Mouse (Mus musculus) embryonic facial prominence, embryonic 13.5 days (tissue): ENCODE results near the gene Zfp503. TPM values are rescaled to one million over a fixed set of nuclear protein-coding genes. Genes with fewer than 3 reads are reported as not detected.

ENCODE experiments used
- ATAC-seq: fragments of 200-750 bp; cut with Nextera tagmentation; 2 replicates; pipeline ENCODE4 v1.8.0; 2017; ENCODE audit warnings: low read depth; ENCODE audit not compliant: insufficient number of reproducible peaks, insufficient read depth, low FRiP score, low TSS enrichment
- H3K27ac ChIP-seq: fragments of 300-500 bp; sonication (generic); 2 replicates; pipeline ENCODE4 v1.5.1; 2015; ENCODE audit warnings: moderate library complexity, mild to moderate bottlenecking, inconsistent platforms
- H3K27me3 ChIP-seq: fragments of 300-500 bp; sonication (generic); 2 replicates; pipeline ENCODE4 v1.6.1; 2015; ENCODE audit warnings: mild to moderate bottlenecking, inconsistent platforms
- H3K36me3 ChIP-seq: fragments of 300-500 bp; sonication (generic); 2 replicates; pipeline ENCODE4 v1.6.1; 2015; ENCODE audit warnings: mild to moderate bottlenecking, inconsistent platforms
- H3K4me1 ChIP-seq: fragments of 300-500 bp; sonication (generic); 2 replicates; pipeline ENCODE4 v1.6.1; 2015; ENCODE audit warnings: inconsistent platforms
- H3K4me2 ChIP-seq: fragments of 300-500 bp; sonication (generic); 2 replicates; pipeline ENCODE4 v1.6.1; 2015; ENCODE audit warnings: moderate library complexity, mild to moderate bottlenecking, inconsistent platforms
- H3K4me3 ChIP-seq: fragments of 300-500 bp; sonication (generic); 2 replicates; pipeline ENCODE4 v1.5.1; 2015; ENCODE audit warnings: mild to moderate bottlenecking, inconsistent platforms
- H3K9ac ChIP-seq: fragments of 300-500 bp; sonication (generic); 2 replicates; pipeline ENCODE4 v1.6.1; 2015; ENCODE audit warnings: mild to moderate bottlenecking, inconsistent platforms
- H3K9me3 ChIP-seq: fragments of 300-500 bp; sonication (generic); 2 replicates; pipeline ENCODE4 v1.6.1; 2016; ENCODE audit warnings: inconsistent platforms
- WGBS: fragments of 180-500 bp; shearing (Covaris S2); methylation state at CpG from one replicate; pipeline ENCODE4 v1.1.7; 2015; ENCODE audit warnings: mixed read lengths; 5-methylcytosine and 5-hydroxymethylcytosine counted together
- polyA plus RNA-seq: library from polyadenylated mRNA; unstranded; fragments of >200 nt; fragmentation: Nextera tagmentation; extraction: Ambion mirVana; gene quantifications from 2 replicates; pipeline ENCODE4 v1.2.1, GENCODE M21; 2015

Zfp503 gene
- polyA plus RNA-seq, 1 experiment from 2014 or later, result 30.5 TPM

GRCm38 (mm10) chr14:21983950-21984730 lies 5.3 kb downstream of the Zfp503 start:
- H3K9me3 ChIP-seq, result no peaks in the 10 kb centered on the region
- H3K9ac ChIP-seq, result peak overlapping the region; percentile 97
- peak overlapping the region; percentile 98 for H3K27ac ChIP-seq
- H3K4me3 ChIP-seq, result peak overlapping the region; percentile 83
- 6% methylated on average over 18 of the region's 18 CpGs for WGBS
- no peak for ATAC-seq
- peaks cover 29% of the 10 kb centered on the region for H3K4me1 ChIP-seq
- peaks cover 24% of the 10 kb centered on the region for H3K27me3 ChIP-seq
- peak overlapping the region; percentile 77 for H3K4me2 ChIP-seq
- peaks cover 14% of the 10 kb centered on the region for H3K36me3 ChIP-seq

GRCm38 (mm10) chr14:21983311-21983949 lies 6.0 kb downstream of the Zfp503 start:
- Histone ChIP-seq H3K4me3 (peak overlapping the region; percentile 49), H3K4me1 (peaks cover 22% of the 10 kb centered on the region), H3K4me2 (peak overlapping the region; percentile 77), H3K36me3 (peaks cover 14% of the 10 kb centered on the region), H3K27me3 (peaks cover 18% of the 10 kb centered on the region), H3K9ac (peak overlapping the region; percentile 82), H3K9me3 (no peaks in the 10 kb centered on the region), H3K27ac (peak overlapping the region; percentile 88)
- 2% methylated on average over 22 of the region's 22 CpGs for WGBS
- ATAC-seq, result no peak

DNA sequence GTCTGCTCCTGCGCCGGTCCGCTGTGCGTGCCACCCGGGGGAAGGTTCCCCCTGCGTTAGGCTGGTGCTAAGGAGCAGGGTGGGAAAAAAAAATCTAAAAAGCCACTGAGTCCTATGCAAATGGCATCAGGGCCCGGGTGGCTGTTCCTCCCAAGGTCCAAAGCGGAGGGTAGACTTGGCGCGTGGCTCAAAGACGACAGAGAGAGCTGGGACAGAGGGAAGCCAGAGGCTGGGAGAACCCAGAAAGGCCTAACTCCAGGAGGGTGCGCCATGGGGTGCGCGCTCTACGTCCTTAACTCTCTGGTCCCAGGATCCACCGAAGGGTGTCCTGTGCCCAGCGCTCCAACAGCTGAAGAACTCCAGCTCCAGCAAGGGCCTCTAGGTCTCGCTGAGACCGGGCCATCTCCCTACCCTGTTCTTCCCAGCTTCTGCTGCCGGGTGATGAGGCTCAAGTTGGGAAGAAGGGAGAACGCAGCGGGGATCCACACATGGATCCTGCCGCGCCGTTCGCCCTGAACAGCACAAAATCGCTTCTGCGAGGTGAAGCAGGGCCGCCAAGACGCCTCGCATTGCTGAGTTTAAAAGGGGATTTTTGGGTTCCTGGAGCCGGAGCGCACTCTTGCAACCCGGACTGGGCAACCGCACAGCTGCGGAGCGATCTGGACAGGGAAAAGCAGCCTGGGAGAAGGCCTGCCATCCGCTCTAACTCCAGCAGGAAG lies 6.7 kb downstream of the Zfp503 start:
- Histone ChIP-seq H3K4me2 (peak overlapping the region; percentile 77), H3K36me3 (peaks cover 14% of the 10 kb centered on the region), H3K27me3 (peaks cover 18% of the 10 kb centered on the region), H3K9ac (peak overlapping the region; percentile 82), H3K27ac (peak overlapping the region; percentile 88), H3K9me3 (no peaks in the 10 kb centered on the region), H3K4me1 (peaks cover 22% of the 10 kb centered on the region), H3K4me3 (peak overlapping the region; percentile 49)
- WGBS, result 4% methylated on average over 38 of the region's 38 CpGs
- ATAC-seq, result no peak

GRCm38 (mm10) chr14:21982096-21982591 lies 7.3 kb downstream of the Zfp503 start:
- peak overlapping the region; percentile 77 for H3K4me2 ChIP-seq
- H3K9me3 ChIP-seq, result no peaks in the 10 kb centered on the region
- H3K27me3 ChIP-seq, result peaks cover 18% of the 10 kb centered on the region
- peak overlapping the region; percentile 82 for H3K9ac ChIP-seq
- ATAC-seq, result no peak
- H3K27ac ChIP-seq, result peak overlapping the region; percentile 88
- H3K4me3 ChIP-seq, result peak overlapping the region; percentile 49
- peaks cover 14% of the 10 kb centered on the region for H3K36me3 ChIP-seq
- WGBS, result 18% methylated on average over 14 of the region's 14 CpGs
- H3K4me1 ChIP-seq, result peaks cover 22% of the 10 kb centered on the region

DNA sequence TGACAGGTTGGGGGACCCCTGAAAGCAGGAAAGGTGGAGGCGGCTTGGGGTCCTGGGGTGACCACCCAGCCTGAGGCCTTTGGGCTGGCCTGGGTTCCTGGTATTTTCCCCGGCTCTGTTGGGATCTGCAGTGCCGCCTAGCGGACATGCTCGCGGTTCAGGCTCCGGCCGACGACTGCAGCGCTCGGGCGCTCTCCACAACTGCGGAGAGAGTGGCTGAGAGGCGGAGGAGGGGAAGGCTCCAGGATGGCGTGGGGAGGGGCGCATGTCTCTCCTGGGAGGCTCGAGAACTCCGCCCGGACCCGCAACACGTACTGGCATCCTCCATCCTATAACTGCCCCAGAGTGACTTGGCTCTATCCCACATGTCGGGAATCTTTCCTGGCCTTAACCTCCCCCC lies 7.9 kb downstream of the Zfp503 start:
- Histone ChIP-seq H3K27ac (no peak overlapping the region; the same call in 1 of the 2 replicates), H3K36me3 (peaks cover 14% of the 10 kb centered on the region), H3K4me1 (peaks cover 22% of the 10 kb centered on the region), H3K9me3 (peaks cover 3% of the 10 kb centered on the region; the same call in 1 of the 2 replicates), H3K27me3 (peaks cover 18% of the 10 kb centered on the region), H3K4me3 (peak overlapping the region; percentile 26), H3K9ac (0 out of 2 replicates have a peak overlapping the region, but pooled peaks have one; percentile 12), H3K4me2 (peak overlapping the region; percentile 77)
- WGBS, result 2% methylated on average over 22 of the region's 22 CpGs
- ATAC-seq, result peak; percentile 76

DNA sequence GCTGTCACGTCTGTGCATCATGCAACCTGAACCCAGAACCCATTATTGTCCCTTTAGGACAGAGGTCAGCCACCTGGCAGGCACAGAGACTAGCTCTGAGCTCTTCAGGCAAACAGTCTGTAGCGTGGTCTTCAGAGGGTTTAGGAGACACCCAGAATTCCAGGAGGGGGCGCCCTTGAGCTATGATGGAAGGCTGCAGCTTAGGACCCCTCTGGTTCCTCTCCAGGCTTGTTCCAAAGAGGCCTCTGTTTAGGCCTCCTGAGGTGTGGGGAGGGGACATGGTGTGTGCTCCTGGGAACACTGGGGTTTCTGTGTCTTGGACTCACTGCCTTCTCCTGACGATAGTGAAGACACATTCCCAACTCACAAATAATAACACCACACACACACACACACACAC lies 20.4 kb downstream of the Zfp503 start:
- WGBS, result 25% methylated on average over 4 of the region's 4 CpGs
- Histone ChIP-seq H3K4me2 (no peak overlapping the region), H3K9me3 (0 out of 2 replicates have a peak, but pooled peaks cover 3% of the 10 kb centered on the region), H3K36me3 (no peaks in the 10 kb centered on the region), H3K27ac (no peak overlapping the region), H3K4me3 (no peak overlapping the region), H3K4me1 (no peaks in the 10 kb centered on the region), H3K9ac (no peak overlapping the region), H3K27me3 (no peaks in the 10 kb centered on the region)
- no peak for ATAC-seq

DNA sequence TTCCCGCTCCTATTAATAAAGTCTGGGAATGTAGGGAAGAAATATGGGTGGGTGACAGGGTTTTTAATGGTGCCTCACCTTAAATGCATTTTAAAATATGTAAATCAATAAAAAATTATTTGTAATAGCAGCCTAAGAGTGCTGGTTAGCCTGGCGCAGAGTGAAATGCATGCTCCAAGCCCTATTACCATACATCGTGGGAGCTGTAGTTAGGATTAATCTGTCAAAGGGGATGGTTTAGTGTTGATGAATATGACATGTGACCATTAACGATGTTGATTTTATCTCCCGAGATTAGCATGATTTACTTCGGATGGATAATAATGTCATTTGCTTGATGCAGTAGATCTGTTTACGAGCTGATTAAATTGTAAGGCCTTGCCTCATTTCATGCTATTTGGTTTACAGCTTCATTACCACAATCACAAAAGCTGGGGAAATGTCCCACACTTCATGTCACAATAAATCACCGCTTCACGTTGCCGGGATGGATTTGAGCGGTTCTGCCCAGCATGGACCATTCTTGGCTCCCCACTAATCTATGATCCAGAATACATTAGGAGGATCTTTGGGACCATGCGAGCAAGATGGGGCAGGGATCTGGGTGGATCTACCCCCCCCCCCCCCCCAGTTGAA lies 21.9 kb downstream of the Zfp503 start:
- H3K4me3 ChIP-seq, result no peak overlapping the region
- H3K27ac ChIP-seq, result no peak overlapping the region
- H3K4me1 ChIP-seq, result no peaks in the 10 kb centered on the region
- 74% methylated on average over 12 of the region's 12 CpGs for WGBS
- no peak overlapping the region for H3K9ac ChIP-seq
- 0 out of 2 replicates have a peak, but pooled peaks cover 3% of the 10 kb centered on the region for H3K9me3 ChIP-seq
- ATAC-seq, result no peak
- H3K36me3 ChIP-seq, result no peaks in the 10 kb centered on the region
- no peaks in the 10 kb centered on the region for H3K27me3 ChIP-seq
- no peak overlapping the region for H3K4me2 ChIP-seq

DNA sequence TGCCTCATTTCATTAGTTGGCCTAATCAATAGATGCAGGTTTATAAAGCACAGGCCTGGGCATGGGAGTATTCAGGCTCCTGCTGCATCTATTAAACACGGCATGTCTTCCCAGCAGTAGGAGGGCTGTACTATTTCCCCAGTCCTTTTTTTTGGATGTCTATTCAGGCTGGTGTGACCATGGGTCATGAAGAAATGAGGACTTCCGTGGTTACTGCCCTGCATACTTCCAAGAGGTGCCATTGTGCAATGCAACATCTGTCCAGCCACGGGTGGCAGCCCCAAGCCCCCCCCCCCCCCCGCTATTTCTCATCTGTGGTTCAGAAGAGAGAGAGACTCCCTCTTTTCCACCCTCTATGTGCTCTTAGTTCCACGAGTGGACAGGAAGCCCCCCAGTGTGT lies 23.1 kb downstream of the Zfp503 start:
- no peak for ATAC-seq
- Histone ChIP-seq H3K36me3 (no peaks in the 10 kb centered on the region), H3K27ac (no peak overlapping the region), H3K9me3 (no peaks in the 10 kb centered on the region), H3K27me3 (no peaks in the 10 kb centered on the region), H3K9ac (no peak overlapping the region), H3K4me2 (no peak overlapping the region), H3K4me3 (no peak overlapping the region), H3K4me1 (no peaks in the 10 kb centered on the region)
- WGBS, result 58% methylated on average over 5 of the region's 5 CpGs

DNA sequence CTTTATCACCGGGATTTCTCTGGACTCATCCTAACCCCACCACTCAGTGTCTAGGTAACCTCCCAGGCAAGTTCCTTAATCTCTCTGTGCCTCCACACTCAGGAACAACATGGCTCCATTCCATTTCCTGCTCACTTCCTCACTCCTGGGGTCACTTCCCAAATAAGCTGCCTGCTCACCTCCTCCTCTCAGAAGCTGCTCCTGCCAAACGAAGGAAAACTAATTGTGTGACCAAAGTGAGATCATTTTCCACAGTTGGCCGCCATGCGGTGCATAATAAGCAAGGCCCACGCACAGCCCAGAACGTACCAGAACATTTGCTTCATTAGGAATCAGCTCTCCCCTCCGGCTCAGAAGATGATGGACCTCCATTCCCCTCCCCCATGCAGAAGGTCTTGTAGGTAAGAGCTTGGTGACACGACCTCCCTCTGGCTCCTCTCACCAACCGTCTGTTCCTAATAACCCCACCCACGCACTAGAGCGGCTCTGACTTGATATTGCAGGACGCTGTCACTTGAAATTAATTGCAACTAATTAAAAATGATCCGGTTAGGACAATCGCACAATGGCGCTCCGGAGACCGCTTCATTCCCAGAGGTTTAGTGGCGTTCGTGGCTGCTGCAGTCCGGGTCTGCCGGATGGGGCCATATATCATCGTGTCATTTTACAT lies 26.9 kb downstream of the Zfp503 start:
- Histone ChIP-seq H3K36me3 (no peaks in the 10 kb centered on the region), H3K27ac (no peak overlapping the region), H3K4me3 (no peak overlapping the region), H3K9ac (no peak overlapping the region), H3K4me2 (no peak overlapping the region), H3K27me3 (no peaks in the 10 kb centered on the region), H3K4me1 (no peaks in the 10 kb centered on the region; the same call in 1 of the 2 replicates), H3K9me3 (no peaks in the 10 kb centered on the region)
- WGBS, result 77% methylated on average over 22 of the region's 22 CpGs
- no peak for ATAC-seq

GRCm38 (mm10) chr14:21959243-21959642 lies 30.2 kb downstream of the Zfp503 start:
- WGBS, result 78% methylated on average over 8 of the region's 8 CpGs
- Histone ChIP-seq H3K9me3 (no peaks in the 10 kb centered on the region), H3K9ac (no peak overlapping the region), H3K4me3 (no peak overlapping the region), H3K4me1 (no peaks in the 10 kb centered on the region; the same call in 1 of the 2 replicates), H3K27me3 (no peaks in the 10 kb centered on the region), H3K4me2 (no peak overlapping the region), H3K27ac (no peak overlapping the region), H3K36me3 (no peaks in the 10 kb centered on the region)
- ATAC-seq, result no peak
